Mouse (Mus musculus) splenic B cell, adult 2 months (primary cell): ENCODE data around the gene Acacb.

Source experiments
- DNase-seq: peaks from one replicate; pipeline ENCODE4 v3.0.0-alpha.2; 2011; ENCODE audit warnings: low read depth, low spot score
- H3K27me3 ChIP-seq: 2 replicates; pipeline ENCODE4 v1.6.1; 2012; ENCODE audit warnings: mild to moderate bottlenecking, low read length, moderate library complexity, mixed read lengths; ENCODE audit not compliant: control insufficient read depth, poor library complexity, insufficient read depth, severe bottlenecking
- H3K36me3 ChIP-seq: 2 replicates; pipeline ENCODE4 v1.6.1; 2012; ENCODE audit warnings: mild to moderate bottlenecking, low read length, moderate library complexity, mixed read lengths; ENCODE audit not compliant: control insufficient read depth, poor library complexity, insufficient read depth, severe bottlenecking

The Acacb gene

DNA sequence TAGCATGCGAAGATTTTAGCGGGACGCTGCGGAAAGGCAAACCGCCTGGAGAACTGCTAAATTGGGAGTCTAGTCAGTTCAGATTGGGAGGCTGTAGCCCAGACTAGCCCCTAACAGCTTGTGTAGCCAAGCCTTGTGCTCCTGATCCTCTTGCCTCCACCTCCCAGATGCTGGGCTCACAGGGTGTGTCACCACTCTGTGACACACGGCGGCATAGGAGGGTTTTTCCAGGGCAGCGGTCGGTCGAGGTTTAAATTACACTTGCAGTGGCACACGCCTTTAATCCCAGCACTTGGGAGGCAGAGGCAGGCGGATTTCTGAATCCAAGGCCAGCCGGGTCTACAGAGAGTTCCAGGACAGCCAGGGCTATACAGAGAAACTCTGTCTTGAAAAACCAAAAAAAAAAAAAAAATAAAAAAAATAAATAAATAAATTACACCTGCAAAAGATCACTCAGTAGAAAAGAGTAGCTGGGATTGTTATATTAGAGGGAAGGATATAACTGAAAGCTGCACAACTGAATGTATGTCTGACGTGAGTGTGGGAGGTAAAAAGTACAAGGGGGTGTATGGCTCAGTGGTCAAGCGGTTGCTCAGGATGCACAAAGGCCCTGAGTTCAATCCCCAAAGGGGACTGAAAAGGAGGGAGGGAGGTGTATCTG is 16.7 kb upstream of the Acacb start:
- DNase-seq = no peak
- H3K27me3 ChIP-seq = no peaks in the 10 kb centered on the region
- H3K36me3 ChIP-seq = no peaks in the 10 kb centered on the region

DNA sequence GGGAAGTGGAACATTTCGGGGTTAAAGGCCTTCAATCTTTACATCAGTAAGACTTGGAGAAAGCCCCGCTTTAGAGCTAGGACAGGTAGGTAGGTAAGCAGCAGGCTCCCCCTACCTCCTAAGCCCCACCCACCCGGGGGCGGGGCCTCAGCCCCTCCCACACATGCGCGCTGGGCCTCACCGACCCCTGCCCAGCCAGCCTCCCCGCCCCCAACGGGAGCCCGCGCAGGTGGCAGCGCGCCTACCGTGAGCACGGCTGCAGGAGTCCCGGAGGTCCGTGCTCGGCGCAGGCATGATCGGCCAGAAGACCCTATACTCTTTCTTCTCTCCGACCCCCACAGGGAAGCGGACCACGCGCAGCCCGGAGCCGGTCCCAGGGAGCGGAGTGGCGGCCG is 16.1 kb upstream of the Acacb start, which contains the start of gene Ung:
Gene Ung (plus strand): TSS at position 176 of the 395 bp plus-strand sequence.
- no peaks in the 10 kb centered on the region for H3K36me3 ChIP-seq
- no peaks in the 10 kb centered on the region for H3K27me3 ChIP-seq
- peak; percentile 82 for DNase-seq

DNA sequence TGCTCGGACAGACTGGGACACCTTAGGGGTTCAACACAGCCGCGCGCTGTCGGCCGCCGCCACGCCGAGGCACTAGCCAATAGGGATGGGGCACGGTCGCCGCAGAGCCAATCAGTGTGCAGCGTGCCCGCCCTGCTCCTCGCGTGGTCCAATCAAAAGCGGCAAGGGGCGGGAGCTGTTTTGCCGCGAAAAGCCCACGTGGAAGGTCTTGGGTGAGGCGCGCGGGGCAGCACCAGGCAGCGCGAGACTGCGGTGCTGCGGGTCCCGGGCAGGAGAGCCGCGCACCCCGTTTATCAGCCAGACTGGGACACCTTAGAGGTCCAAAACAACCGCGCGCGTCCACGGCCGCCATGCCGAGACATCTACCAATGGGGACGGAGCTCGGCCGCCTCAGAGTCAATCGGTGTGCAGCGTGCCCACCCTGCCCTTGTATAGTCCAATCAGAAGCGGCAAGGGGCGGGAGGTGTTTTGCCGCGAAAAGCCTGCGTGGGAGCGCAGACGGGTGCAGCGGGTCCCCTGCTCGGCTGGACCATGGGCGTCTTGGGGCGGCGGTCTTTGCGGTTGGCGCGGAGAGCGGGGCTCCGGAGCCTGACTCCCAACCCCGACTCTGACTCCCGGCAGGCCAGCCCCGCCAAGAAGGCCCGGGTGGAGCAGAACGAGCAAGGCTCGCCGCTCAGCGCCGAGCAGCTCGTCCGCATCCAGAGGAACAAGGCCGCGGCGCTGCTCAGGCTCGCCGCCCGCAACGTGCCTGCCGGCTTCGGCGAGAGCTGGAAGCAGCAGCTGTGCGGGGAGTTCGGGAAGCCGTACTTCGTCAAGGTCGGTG is 15.4 kb upstream of the Acacb start:
- no peaks in the 10 kb centered on the region for H3K27me3 ChIP-seq
- DNase-seq = peak; percentile 94
- H3K36me3 ChIP-seq = no peaks in the 10 kb centered on the region

DNA sequence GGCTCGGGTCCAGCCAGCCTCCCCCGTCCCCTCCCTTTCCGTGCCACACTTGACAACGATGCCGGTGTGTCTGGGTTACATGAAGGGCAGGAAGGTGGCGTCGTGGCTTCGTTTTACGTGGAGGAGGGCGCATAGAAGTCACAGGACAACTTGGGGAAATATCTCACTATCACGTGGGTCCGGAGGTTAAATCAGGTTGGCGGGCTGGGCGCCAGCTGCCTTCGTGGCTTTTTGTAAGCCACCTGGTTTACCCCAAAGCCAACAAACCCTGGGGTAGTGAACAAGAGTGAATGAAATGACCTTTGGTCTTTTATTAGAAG is 14.9 kb upstream of the Acacb start:
- peak; percentile 87 for DNase-seq
- H3K36me3 ChIP-seq = no peaks in the 10 kb centered on the region
- no peaks in the 10 kb centered on the region for H3K27me3 ChIP-seq

DNA sequence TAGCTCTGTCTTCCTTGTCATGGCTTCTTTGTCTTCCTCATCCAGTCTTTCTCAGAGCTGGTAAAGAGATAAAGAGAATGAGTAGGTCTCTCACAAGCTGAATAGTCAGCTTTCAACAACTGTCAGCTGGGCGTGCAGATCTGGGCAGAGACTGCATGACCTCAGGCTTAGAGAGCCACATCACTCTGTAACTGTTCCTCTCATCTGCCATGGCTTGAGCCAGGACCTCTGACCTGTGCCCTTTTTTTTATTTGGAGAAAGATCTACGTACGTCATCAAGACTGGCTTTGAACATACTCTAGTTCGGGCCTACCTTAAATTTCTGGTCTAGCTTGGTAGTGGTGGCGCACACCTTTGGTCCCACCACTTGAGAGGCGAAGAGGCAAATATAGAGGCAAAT is 13.5 kb upstream of the Acacb start:
- DNase-seq = no peak
- Histone ChIP-seq H3K36me3 (0 out of 2 replicates have a peak, but pooled peaks cover 1% of the 10 kb centered on the region), H3K27me3 (no peaks in the 10 kb centered on the region)

DNA sequence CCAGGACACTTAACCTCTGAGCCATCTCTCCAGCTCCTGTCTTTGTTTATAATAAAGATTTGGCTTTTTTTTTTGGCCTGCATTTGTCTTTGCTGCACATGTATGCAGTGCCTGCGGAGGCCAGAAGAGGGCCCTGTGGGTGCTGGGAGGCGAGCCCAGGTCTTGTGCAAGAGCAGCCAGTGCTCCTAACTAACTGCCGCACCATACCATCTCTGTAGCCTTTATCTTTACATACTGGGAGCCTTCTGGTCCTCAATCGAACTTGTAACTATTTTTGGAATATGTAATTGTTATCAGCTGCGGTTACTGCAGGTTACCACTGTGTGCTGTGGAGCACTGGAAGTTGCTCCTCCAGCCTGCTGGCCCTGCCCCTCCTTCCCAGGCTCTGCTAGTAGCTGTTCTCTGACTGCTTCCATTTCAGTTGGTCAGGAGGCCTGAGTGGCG is 12.2 kb upstream of the Acacb start:
- no peak for DNase-seq
- Histone ChIP-seq H3K27me3 (no peaks in the 10 kb centered on the region), H3K36me3 (peaks cover 4% of the 10 kb centered on the region; the same call in 1 of the 2 replicates)

DNA sequence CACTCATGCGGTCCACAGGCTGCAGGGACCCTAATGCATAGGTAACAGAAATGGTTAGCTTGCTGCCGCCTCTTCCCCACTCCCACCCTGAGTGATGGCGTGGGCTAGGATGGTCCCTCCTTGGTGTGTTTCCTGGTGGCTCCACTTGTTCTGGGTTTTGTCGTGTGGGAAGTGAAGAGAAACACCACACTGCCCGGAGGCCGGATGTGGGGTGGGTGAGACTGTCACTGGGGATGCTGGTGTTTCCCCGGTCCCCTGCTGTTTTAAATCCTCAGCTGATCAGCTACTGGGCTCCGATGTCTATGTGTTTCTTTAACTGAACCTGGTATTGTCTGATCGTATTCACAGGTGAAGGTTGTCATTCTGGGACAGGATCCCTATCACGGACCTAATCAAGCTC is 10.8 kb upstream of the Acacb start:
- Histone ChIP-seq H3K36me3 (peaks cover 4% of the 10 kb centered on the region; the same call in 1 of the 2 replicates), H3K27me3 (no peaks in the 10 kb centered on the region)
- peak; percentile 34 for DNase-seq

DNA sequence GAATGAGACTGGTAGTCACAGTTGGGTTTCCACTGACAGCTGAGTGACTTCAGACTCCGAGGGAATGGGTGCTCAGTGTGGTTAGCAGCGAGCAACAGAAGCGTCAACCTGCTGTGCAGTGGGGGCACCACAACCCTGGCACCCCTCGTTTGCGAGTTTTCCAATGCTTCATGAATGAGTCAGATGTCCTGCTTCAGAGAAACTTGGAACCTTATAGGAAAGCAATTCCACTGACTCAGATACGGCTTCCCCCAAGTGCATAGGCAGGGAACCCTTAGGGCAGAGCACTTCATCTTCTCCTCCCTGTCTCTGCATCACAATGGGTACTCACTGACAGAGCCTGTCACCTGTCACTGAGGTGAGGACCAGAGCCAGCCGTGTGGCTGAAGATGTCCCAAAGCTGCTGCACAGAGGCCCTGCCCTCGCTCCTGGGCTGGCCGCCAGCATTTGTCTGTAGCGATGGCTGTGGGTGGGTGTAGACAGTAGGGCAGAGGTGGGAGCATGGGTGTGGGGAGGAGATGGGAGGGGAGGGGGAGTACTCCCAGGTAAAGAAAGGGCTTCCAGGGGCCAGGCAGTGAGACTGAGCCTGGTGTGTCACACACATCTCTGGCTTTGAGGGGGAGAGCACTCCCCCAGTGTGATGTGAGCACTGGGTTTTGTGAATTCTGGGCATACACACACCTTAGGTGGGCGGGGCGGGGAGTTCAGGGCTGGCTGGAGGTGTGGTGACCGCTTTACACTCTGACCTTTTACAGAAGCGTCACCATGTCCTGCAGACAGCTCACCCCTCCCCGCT is 8.7 kb upstream of the Acacb start:
- no peaks in the 10 kb centered on the region for H3K27me3 ChIP-seq
- DNase-seq = no peak
- H3K36me3 ChIP-seq = peaks cover 4% of the 10 kb centered on the region; the same call in 1 of the 2 replicates

DNA sequence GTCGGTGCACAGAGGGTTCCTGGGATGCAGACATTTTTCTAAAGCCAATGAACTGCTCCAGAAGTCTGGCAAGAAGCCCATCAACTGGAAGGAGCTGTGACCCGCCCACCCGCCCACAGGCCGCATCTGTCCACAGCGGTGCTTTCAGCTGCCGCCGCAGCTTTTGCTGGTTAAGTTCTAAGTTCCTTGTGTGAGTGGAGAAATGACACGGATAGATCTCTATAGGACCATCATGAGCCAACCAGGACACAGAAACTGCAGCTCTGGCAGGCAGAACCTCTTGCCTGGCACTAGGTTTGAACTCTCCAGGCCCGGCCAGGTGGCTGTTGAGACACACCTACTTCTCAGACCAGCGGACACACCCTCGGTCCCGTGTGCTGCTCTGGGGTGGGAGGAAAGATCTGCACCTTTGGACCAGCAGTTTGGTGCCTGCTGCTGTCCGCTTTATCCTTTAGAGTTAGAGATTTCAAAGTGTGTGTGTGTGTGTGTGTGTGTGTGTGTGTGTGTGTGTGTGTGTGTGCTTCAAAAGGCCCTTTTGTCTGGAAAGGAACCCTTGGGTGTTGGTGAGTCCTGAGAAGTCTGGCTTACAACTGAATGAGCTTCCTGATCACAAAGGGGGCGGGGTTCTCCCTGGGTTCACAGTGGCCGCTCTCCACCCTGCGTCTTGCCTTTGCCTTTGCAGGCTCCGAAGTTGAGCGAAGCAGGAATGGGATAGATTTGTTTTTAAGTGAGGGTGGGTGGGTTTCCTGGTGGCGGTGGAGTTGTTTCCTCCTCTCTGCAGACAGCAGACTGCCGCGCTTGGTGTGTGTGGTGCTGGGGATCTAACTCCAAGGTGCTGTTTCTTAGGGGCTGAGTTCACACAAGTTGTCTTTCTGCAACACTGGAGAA is 7.8 kb upstream of the Acacb start:
- DNase-seq = no peak
- peaks cover 4% of the 10 kb centered on the region; the same call in 1 of the 2 replicates for H3K36me3 ChIP-seq
- H3K27me3 ChIP-seq = no peaks in the 10 kb centered on the region

DNA sequence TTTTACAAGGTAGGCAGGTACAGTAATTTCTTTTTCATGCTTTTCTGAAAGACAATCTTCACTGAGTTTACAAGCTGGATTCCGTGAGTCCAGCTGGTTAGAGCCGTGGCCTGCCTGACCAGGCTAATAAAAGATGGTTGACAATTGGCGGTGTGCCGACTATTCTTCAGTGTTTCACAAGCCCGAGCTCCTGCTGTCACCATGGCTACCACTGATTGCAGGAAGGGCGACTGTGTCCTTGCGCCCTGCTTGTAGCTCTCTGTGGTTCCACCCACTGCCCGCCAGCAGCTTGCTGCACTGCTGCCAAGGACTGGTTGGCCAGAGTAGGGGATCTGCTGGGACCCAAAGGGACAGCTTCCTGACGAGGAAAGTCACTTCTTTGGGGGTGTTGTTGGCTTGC is 7.2 kb upstream of the Acacb start:
- DNase-seq = no peak
- Histone ChIP-seq H3K27me3 (no peaks in the 10 kb centered on the region), H3K36me3 (peaks cover 4% of the 10 kb centered on the region; the same call in 1 of the 2 replicates)

DNA sequence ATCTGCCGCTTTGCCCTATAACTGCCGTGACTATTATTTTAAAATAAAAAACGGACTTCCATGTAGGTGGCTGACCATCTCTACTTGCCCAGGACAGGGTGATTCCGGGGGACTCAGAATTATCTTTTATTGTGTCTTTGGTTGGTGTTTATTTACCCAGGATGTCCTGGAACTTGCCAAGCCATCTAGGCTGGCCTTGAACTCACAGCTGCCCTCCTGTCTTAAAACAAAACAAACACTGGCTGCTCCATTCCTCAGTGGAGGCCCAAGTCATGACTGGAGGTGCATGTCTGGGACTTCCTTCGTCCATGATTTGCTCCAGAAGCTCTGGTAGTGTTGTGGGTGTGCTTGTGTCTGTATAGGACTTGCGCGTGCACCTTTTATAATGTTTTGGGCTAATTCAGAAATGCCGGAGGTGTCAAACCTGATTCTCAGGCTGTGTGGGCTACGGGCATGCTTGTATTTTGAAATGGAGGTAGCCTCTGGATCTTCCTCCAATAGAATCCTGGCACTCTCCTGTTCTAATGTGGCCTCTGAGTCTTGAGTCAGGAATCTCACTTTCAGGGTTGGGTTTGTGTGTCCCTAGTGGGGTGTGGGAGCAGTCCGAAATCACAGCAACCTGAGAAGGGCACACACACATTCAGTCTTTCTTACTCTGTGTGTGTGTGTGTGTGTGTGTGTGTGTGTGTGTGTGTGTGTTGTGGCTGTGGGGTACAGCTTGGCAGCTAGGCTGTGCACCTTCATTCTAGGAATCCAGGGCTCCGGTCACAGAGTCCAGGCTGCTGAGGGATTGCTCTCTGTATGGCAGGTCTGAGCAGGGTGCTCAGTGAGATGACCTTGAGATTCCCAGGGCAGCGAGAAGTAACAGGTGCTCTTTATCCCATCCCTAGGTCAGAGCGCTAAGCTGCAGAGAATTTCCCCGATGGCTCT is 973 bp downstream of the Acacb start:
- Histone ChIP-seq H3K27me3 (no peaks in the 10 kb centered on the region; the same call in 1 of the 2 replicates), H3K36me3 (no peaks in the 10 kb centered on the region)
- no peak for DNase-seq

DNA sequence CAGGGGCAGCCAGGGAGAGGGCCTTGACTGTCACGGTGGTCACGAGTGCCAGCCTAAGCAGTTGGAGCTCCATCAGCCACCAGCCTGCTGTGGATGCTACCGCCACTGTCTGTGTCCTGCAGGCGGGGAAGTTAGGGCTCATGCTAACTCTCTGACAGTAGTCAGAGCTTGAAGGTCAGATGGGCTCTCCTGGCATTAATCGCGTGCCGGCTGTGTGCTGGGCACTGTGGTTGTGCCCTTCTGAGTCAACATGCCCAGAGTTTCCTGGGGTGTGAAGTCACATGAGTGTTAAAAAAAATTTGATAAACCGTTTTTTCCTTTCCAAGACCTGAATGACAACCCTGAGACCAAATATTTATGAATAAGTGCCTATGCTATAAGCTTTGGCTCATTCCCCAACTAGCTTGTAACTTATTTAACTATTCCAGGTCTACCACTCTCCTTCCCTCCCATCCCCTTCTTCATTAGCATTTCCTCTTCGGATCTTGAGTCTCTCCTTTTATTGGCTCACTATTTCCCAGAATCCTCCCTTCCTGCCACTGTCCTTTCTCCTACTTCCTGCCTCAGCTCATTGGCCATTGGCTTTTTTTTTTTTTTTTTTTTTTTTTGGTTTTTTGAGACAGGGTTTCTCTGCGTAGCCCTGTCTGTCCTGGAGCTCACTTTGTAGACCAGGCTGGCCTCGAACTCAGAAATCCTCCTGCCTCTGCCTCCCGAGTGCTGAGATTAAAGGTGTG is 6.2 kb downstream of the Acacb start:
- no peak for DNase-seq
- Histone ChIP-seq H3K36me3 (no peaks in the 10 kb centered on the region), H3K27me3 (no peaks in the 10 kb centered on the region)

DNA sequence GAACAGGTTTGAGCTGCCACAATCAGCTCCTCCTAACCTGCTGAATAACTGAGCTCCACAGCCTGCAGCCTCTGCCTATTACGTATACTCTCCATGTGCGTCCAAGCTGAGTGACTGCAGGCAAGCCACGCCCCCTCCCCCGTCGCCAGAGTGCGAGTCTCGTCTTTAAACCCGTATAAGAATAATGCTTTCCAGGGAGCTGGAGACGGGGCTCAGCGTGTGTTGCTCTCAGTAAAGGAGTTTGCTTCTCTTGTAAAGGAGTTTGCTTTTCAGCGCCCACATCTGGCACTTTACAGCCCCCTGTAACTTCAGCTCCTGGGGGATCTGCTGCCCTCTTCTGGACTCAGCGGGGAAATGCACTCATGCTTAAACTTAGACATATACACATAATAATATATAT is 7.2 kb downstream of the Acacb start:
- DNase-seq = peak; percentile 15
- Histone ChIP-seq H3K36me3 (no peaks in the 10 kb centered on the region), H3K27me3 (no peaks in the 10 kb centered on the region)
